Mouse (Mus musculus): ENCODE results near the gene Mri1. TPM values are rescaled to one million over a fixed set of nuclear protein-coding genes. Genes with fewer than 3 reads are reported as not detected.

The Mri1 gene
- polyA plus RNA-seq, 1 experiment from 2014 or later, result 45.4 TPM

GRCm38 (mm10) chr8:84236410-84236997 lies 20.6 kb downstream of the Mri1 start:
- H3K9ac ChIP-seq (ENCODE audit: low read length), result peak overlapping the region; percentile 95
- no peak for ATAC-seq (ENCODE audit: insufficient number of reproducible peaks, insufficient read depth, low FRiP score, low read depth)
- no peaks in the 10 kb centered on the region for H3K9me3 ChIP-seq (ENCODE audit: control insufficient read depth, low read length)
- H3K36me3 ChIP-seq (ENCODE audit: control insufficient read depth, insufficient read depth, low read length), result peaks cover 27% of the 10 kb centered on the region
- no peaks in the 10 kb centered on the region for H3K27me3 ChIP-seq (ENCODE audit: control insufficient read depth, insufficient read depth, low read length)
- peak overlapping the region; percentile 87 for H3K4me2 ChIP-seq (ENCODE audit: low read length)
- H3K4me3 ChIP-seq (ENCODE audit: control insufficient read depth in 1 of 2, insufficient read depth in 1 of 2, low read depth in 1 of 2, low read length in 2 of 2), result peak overlapping the region; percentile 84 to 90
- WGBS, result 1% methylated on average over 23 of the region's 30 CpGs
- H3K4me1 ChIP-seq (ENCODE audit: control insufficient read depth in 2 of 2, insufficient read depth in 2 of 2, low read length in 2 of 2), result peaks cover 16 to 24% of the 10 kb centered on the region in 2 experiments
- H3K27ac ChIP-seq (replicated peaks in 1 of 2; ENCODE audit: control insufficient read depth in 1 of 2, insufficient read depth in 1 of 2, low read depth in 2 of 2, low read length in 2 of 2), result peak overlapping the region in 1 of 2 experiments; percentile 58; a peak in 2 of 4 replicates

- Histone ChIP-seq H3K27ac (replicated peaks in 1 of 2; ENCODE audit: control insufficient read depth in 1 of 2, insufficient read depth in 1 of 2, low read depth in 2 of 2, low read length in 2 of 2) (peak overlapping the region in 1 of 2 experiments; percentile 58; a peak in 1 of 4 replicates), H3K9me3 (ENCODE audit: control insufficient read depth, low read length) (no peaks in the 10 kb centered on the region), H3K4me1 (ENCODE audit: control insufficient read depth in 2 of 2, insufficient read depth in 2 of 2, low read length in 2 of 2) (peaks cover 12 to 18% of the 10 kb centered on the region in 2 experiments), H3K4me2 (ENCODE audit: low read length) (peak overlapping the region; percentile 87), H3K4me3 (ENCODE audit: control insufficient read depth in 1 of 2, insufficient read depth in 1 of 2, low read depth in 1 of 2, low read length in 2 of 2) (peak overlapping the region; percentile 84 to 90), H3K9ac (ENCODE audit: low read length) (peak overlapping the region; percentile 95), H3K27me3 (ENCODE audit: control insufficient read depth, insufficient read depth, low read length) (no peaks in the 10 kb centered on the region), H3K36me3 (ENCODE audit: control insufficient read depth, insufficient read depth, low read length) (peaks cover 31% of the 10 kb centered on the region)
- 29% methylated on average over 10 of the region's 10 CpGs for WGBS
- ATAC-seq (ENCODE audit: insufficient number of reproducible peaks, insufficient read depth, low FRiP score, low read depth), result no peak
Observed at GRCm38 (mm10) chr8:84235746-84236409, 21.2 kb downstream of the Mri1 start.

GRCm38 (mm10) chr8:84233055-84233454 lies 24.1 kb downstream of the Mri1 start:
- Histone ChIP-seq H3K27ac (replicated peaks in 1 of 2; ENCODE audit: control insufficient read depth in 1 of 2, insufficient read depth in 1 of 2, low read depth in 2 of 2, low read length in 2 of 2) (no peak overlapping the region), H3K9me3 (ENCODE audit: control insufficient read depth, low read length) (no peaks in the 10 kb centered on the region), H3K4me1 (ENCODE audit: control insufficient read depth in 2 of 2, insufficient read depth in 2 of 2, low read length in 2 of 2) (peaks cover 12 to 15% of the 10 kb centered on the region in 2 experiments), H3K9ac (ENCODE audit: low read length) (no peak overlapping the region), H3K4me3 (ENCODE audit: control insufficient read depth in 1 of 2, insufficient read depth in 1 of 2, low read depth in 1 of 2, low read length in 2 of 2) (no peak overlapping the region), H3K4me2 (ENCODE audit: low read length) (no peak overlapping the region), H3K36me3 (ENCODE audit: control insufficient read depth, insufficient read depth, low read length) (peaks cover 60% of the 10 kb centered on the region), H3K27me3 (ENCODE audit: control insufficient read depth, insufficient read depth, low read length) (no peaks in the 10 kb centered on the region)
- WGBS, result 85% methylated on average over 2 of the region's 2 CpGs
- no peak for ATAC-seq (ENCODE audit: insufficient number of reproducible peaks, insufficient read depth, low FRiP score, low read depth)

GRCm38 (mm10) chr8:84230735-84231134 lies 26.4 kb downstream of the Mri1 start:
- peaks cover 83% of the 10 kb centered on the region for H3K36me3 ChIP-seq (ENCODE audit: control insufficient read depth, insufficient read depth, low read length)
- no peak for ATAC-seq (ENCODE audit: insufficient number of reproducible peaks, insufficient read depth, low FRiP score, low read depth)
- H3K27ac ChIP-seq (replicated peaks in 1 of 2; ENCODE audit: control insufficient read depth in 1 of 2, insufficient read depth in 1 of 2, low read depth in 2 of 2, low read length in 2 of 2), result no peak overlapping the region
- H3K4me2 ChIP-seq (ENCODE audit: low read length), result no peak overlapping the region
- H3K4me3 ChIP-seq (ENCODE audit: control insufficient read depth in 1 of 2, insufficient read depth in 1 of 2, low read depth in 1 of 2, low read length in 2 of 2), result no peak overlapping the region
- no peak overlapping the region for H3K9ac ChIP-seq (ENCODE audit: low read length)
- no peaks in the 10 kb centered on the region for H3K27me3 ChIP-seq (ENCODE audit: control insufficient read depth, insufficient read depth, low read length)
- peaks cover 4% of the 10 kb centered on the region in 2 experiments; a peak in 3 of 4 replicates for H3K4me1 ChIP-seq (ENCODE audit: control insufficient read depth in 2 of 2, insufficient read depth in 2 of 2, low read length in 2 of 2)
- no peaks in the 10 kb centered on the region for H3K9me3 ChIP-seq (ENCODE audit: control insufficient read depth, low read length)
- 82% methylated on average over 17 of the region's 17 CpGs for WGBS

GRCm38 (mm10) chr8:84223322-84224029 lies 33.6 kb downstream of the Mri1 start:
- H3K36me3 ChIP-seq (ENCODE audit: control insufficient read depth, insufficient read depth, low read length), result peaks cover 97% of the 10 kb centered on the region
- no peaks in the 10 kb centered on the region for H3K9me3 ChIP-seq (ENCODE audit: control insufficient read depth, low read length)
- H3K27me3 ChIP-seq (ENCODE audit: control insufficient read depth, insufficient read depth, low read length), result no peaks in the 10 kb centered on the region
- H3K4me3 ChIP-seq (ENCODE audit: control insufficient read depth in 1 of 2, insufficient read depth in 1 of 2, low read depth in 1 of 2, low read length in 2 of 2), result no peak overlapping the region
- no peak overlapping the region for H3K27ac ChIP-seq (replicated peaks in 1 of 2; ENCODE audit: control insufficient read depth in 1 of 2, insufficient read depth in 1 of 2, low read depth in 2 of 2, low read length in 2 of 2)
- no peak overlapping the region for H3K4me2 ChIP-seq (ENCODE audit: low read length)
- no peaks in the 10 kb centered on the region for H3K4me1 ChIP-seq (ENCODE audit: control insufficient read depth in 2 of 2, insufficient read depth in 2 of 2, low read length in 2 of 2)
- no peak overlapping the region for H3K9ac ChIP-seq (ENCODE audit: low read length)
- ATAC-seq (ENCODE audit: insufficient number of reproducible peaks, insufficient read depth, low FRiP score, low read depth), result no peak
- 84% methylated on average over 21 of the region's 21 CpGs for WGBS

GRCm38 (mm10) chr8:84222566-84223165 lies 34.5 kb downstream of the Mri1 start:
- WGBS, result 82% methylated on average over 9 of the region's 9 CpGs
- Histone ChIP-seq H3K4me1 (ENCODE audit: control insufficient read depth in 2 of 2, insufficient read depth in 2 of 2, low read length in 2 of 2) (no peaks in the 10 kb centered on the region), H3K4me3 (ENCODE audit: control insufficient read depth in 1 of 2, insufficient read depth in 1 of 2, low read depth in 1 of 2, low read length in 2 of 2) (no peak overlapping the region), H3K9ac (ENCODE audit: low read length) (no peak overlapping the region), H3K27ac (replicated peaks in 1 of 2; ENCODE audit: control insufficient read depth in 1 of 2, insufficient read depth in 1 of 2, low read depth in 2 of 2, low read length in 2 of 2) (no peak overlapping the region), H3K36me3 (ENCODE audit: control insufficient read depth, insufficient read depth, low read length) (peaks cover 97% of the 10 kb centered on the region), H3K27me3 (ENCODE audit: control insufficient read depth, insufficient read depth, low read length) (no peaks in the 10 kb centered on the region), H3K4me2 (ENCODE audit: low read length) (no peak overlapping the region), H3K9me3 (ENCODE audit: control insufficient read depth, low read length) (no peaks in the 10 kb centered on the region)
- ATAC-seq (ENCODE audit: insufficient number of reproducible peaks, insufficient read depth, low FRiP score, low read depth), result no peak

GRCm38 (mm10) chr8:84220105-84220504 lies 37.0 kb downstream of the Mri1 start:
- no peak overlapping the region for H3K4me2 ChIP-seq (ENCODE audit: low read length)
- H3K36me3 ChIP-seq (ENCODE audit: control insufficient read depth, insufficient read depth, low read length), result peaks cover 94% of the 10 kb centered on the region
- 63% methylated on average over 7 of the region's 7 CpGs for WGBS
- no peak overlapping the region for H3K9ac ChIP-seq (ENCODE audit: low read length)
- H3K9me3 ChIP-seq (ENCODE audit: control insufficient read depth, low read length), result no peaks in the 10 kb centered on the region
- no peak overlapping the region for H3K4me3 ChIP-seq (ENCODE audit: control insufficient read depth in 1 of 2, insufficient read depth in 1 of 2, low read depth in 1 of 2, low read length in 2 of 2)
- ATAC-seq (ENCODE audit: insufficient number of reproducible peaks, insufficient read depth, low FRiP score, low read depth), result no peak
- no peaks in the 10 kb centered on the region for H3K4me1 ChIP-seq (ENCODE audit: control insufficient read depth in 2 of 2, insufficient read depth in 2 of 2, low read length in 2 of 2)
- H3K27ac ChIP-seq (replicated peaks in 1 of 2; ENCODE audit: control insufficient read depth in 1 of 2, insufficient read depth in 1 of 2, low read depth in 2 of 2, low read length in 2 of 2), result no peak overlapping the region
- no peaks in the 10 kb centered on the region for H3K27me3 ChIP-seq (ENCODE audit: control insufficient read depth, insufficient read depth, low read length)

Measured in heart, embryonic 14.5 days (tissue).